Mouse (Mus musculus): ENCODE data around the gene Defb22. TPM values are rescaled to one million over a fixed set of nuclear protein-coding genes. Genes with fewer than 3 reads are reported as not detected.

Gene Defb22
- polyA plus RNA-seq, 2 experiments = not detected

GRCm38 (mm10) chr2:152500204-152500862, 10.4 kb upstream of the Defb22 start:
- H3K27me3 ChIP-seq (ENCODE audit: control insufficient read depth, insufficient read depth, low read length) = no peaks in the 10 kb centered on the region
- H3K27ac ChIP-seq (replicated peaks; ENCODE audit: low read depth, low read length) = no peak overlapping the region
- H3K4me3 ChIP-seq (replicated peaks; ENCODE audit: low read length) = no peak overlapping the region
- DNase-seq (ENCODE audit: low spot score) = no peak
- TF ChIP-seq POLR2A (IDR thresholded peaks at IDR 0.05; ENCODE audit: borderline replicate concordance, extremely low read depth, insufficient read depth, insufficient read length) = no peak
- no peak overlapping the region for H3K4me2 ChIP-seq (replicated peaks; ENCODE audit: low read depth, low read length, severe bottlenecking)
- 71% methylated on average over 7 of the region's 7 CpGs for WGBS
- H3K9ac ChIP-seq (ENCODE audit: low read depth, low read length, severe bottlenecking) = no peak overlapping the region
- no peak for ATAC-seq (ENCODE audit: low FRiP score, low read depth)
- no peaks in the 10 kb centered on the region for H3K9me3 ChIP-seq (ENCODE audit: control insufficient read depth, low read length)
- no peaks in the 10 kb centered on the region for H3K36me3 ChIP-seq (ENCODE audit: control insufficient read depth, insufficient read depth, low read length)
- H3K4me1 ChIP-seq (ENCODE audit: control insufficient read depth, insufficient read depth, low read length) = no peaks in the 10 kb centered on the region

- no peak for TF ChIP-seq POLR2A (IDR thresholded peaks at IDR 0.05; ENCODE audit: borderline replicate concordance, extremely low read depth, insufficient read depth, insufficient read length)
- no peak overlapping the region for H3K27ac ChIP-seq (replicated peaks; ENCODE audit: low read depth, low read length)
- H3K36me3 ChIP-seq (ENCODE audit: control insufficient read depth, insufficient read depth, low read length) = no peaks in the 10 kb centered on the region
- no peak overlapping the region for H3K4me3 ChIP-seq (replicated peaks; ENCODE audit: low read length)
- H3K9me3 ChIP-seq (ENCODE audit: control insufficient read depth, low read length) = no peaks in the 10 kb centered on the region
- DNase-seq (ENCODE audit: low spot score) (no peak), ATAC-seq (ENCODE audit: low FRiP score, low read depth) (no peak)
- no peak overlapping the region for H3K4me2 ChIP-seq (replicated peaks; ENCODE audit: low read depth, low read length, severe bottlenecking)
- no peaks in the 10 kb centered on the region for H3K27me3 ChIP-seq (ENCODE audit: control insufficient read depth, insufficient read depth, low read length)
- no peaks in the 10 kb centered on the region for H3K4me1 ChIP-seq (ENCODE audit: control insufficient read depth, insufficient read depth, low read length)
- no peak overlapping the region for H3K9ac ChIP-seq (ENCODE audit: low read depth, low read length, severe bottlenecking)
- 62% methylated on average over 6 of the region's 6 CpGs for WGBS
Observed at GRCm38 (mm10) chr2:152498020-152498419, 8.1 kb upstream of the Defb22 start.

- no peaks in the 10 kb centered on the region for H3K36me3 ChIP-seq (ENCODE audit: control insufficient read depth, insufficient read depth, low read length)
- no peaks in the 10 kb centered on the region for H3K4me1 ChIP-seq (ENCODE audit: control insufficient read depth, insufficient read depth, low read length)
- H3K4me2 ChIP-seq (replicated peaks; ENCODE audit: low read depth, low read length, severe bottlenecking) = no peak overlapping the region
- 69% methylated on average over 6 of the region's 6 CpGs for WGBS
- H3K27me3 ChIP-seq (ENCODE audit: control insufficient read depth, insufficient read depth, low read length) = no peaks in the 10 kb centered on the region
- no peak for ATAC-seq (ENCODE audit: low FRiP score, low read depth)
- H3K4me3 ChIP-seq (replicated peaks; ENCODE audit: low read length) = no peak overlapping the region
- no peak overlapping the region for H3K9ac ChIP-seq (ENCODE audit: low read depth, low read length, severe bottlenecking)
- no peak overlapping the region for H3K27ac ChIP-seq (replicated peaks; ENCODE audit: low read depth, low read length)
- no peaks in the 10 kb centered on the region for H3K9me3 ChIP-seq (ENCODE audit: control insufficient read depth, low read length)
- no peak for DNase-seq (ENCODE audit: low spot score)
- TF ChIP-seq POLR2A (IDR thresholded peaks at IDR 0.05; ENCODE audit: borderline replicate concordance, extremely low read depth, insufficient read depth, insufficient read length) = no peak
Observed at GRCm38 (mm10) chr2:152493151-152493550, 3.2 kb upstream of the Defb22 start.

GRCm38 (mm10) chr2:152487024-152487423, 2.9 kb downstream of the Defb22 start:
- WGBS = 63% methylated on average over 2 of the region's 2 CpGs
- ATAC-seq (ENCODE audit: low FRiP score, low read depth) = no peak
- Histone ChIP-seq H3K4me1 (ENCODE audit: control insufficient read depth, insufficient read depth, low read length) (no peaks in the 10 kb centered on the region), H3K36me3 (ENCODE audit: control insufficient read depth, insufficient read depth, low read length) (no peaks in the 10 kb centered on the region), H3K9me3 (ENCODE audit: control insufficient read depth, low read length) (no peaks in the 10 kb centered on the region), H3K27me3 (ENCODE audit: control insufficient read depth, insufficient read depth, low read length) (no peaks in the 10 kb centered on the region), H3K9ac (ENCODE audit: low read depth, low read length, severe bottlenecking) (no peak overlapping the region), H3K4me3 (replicated peaks; ENCODE audit: low read length) (no peak overlapping the region), H3K4me2 (replicated peaks; ENCODE audit: low read depth, low read length, severe bottlenecking) (no peak overlapping the region), H3K27ac (replicated peaks; ENCODE audit: low read depth, low read length) (no peak overlapping the region)
- no peak for TF ChIP-seq POLR2A (IDR thresholded peaks at IDR 0.05; ENCODE audit: borderline replicate concordance, extremely low read depth, insufficient read depth, insufficient read length)
- no peak for DNase-seq (ENCODE audit: low spot score)

DNA sequence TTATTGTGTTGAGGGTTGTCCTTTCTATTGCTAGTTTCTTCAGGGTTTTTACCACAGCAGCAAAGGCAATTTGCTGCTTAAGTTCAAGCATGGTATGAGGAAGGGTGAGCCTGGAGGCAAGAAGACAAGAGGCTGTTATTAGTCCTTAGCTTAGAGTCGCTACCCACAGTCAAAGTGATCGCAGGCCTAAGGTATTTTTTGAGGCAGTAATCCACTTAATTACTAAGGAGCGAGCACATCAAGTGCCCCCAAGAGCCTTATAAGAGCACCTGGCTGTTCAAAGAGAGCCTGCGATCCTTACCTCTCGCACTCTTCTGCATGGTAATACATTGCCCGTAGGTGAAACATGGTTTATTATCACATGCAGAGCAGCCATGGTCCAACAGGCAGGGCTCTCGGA, 8.2 kb downstream of the Defb22 start:
- H3K4me3 ChIP-seq (replicated peaks; ENCODE audit: low read length) = no peak overlapping the region
- H3K9ac ChIP-seq (ENCODE audit: low read depth, low read length, severe bottlenecking) = no peak overlapping the region
- H3K36me3 ChIP-seq (ENCODE audit: control insufficient read depth, insufficient read depth, low read length) = no peaks in the 10 kb centered on the region
- H3K27ac ChIP-seq (replicated peaks; ENCODE audit: low read depth, low read length) = no peak overlapping the region
- ATAC-seq (ENCODE audit: low FRiP score, low read depth) (no peak), DNase-seq (ENCODE audit: low spot score) (no peak)
- H3K9me3 ChIP-seq (ENCODE audit: control insufficient read depth, low read length) = no peaks in the 10 kb centered on the region
- H3K4me2 ChIP-seq (replicated peaks; ENCODE audit: low read depth, low read length, severe bottlenecking) = no peak overlapping the region
- no peak for TF ChIP-seq POLR2A (IDR thresholded peaks at IDR 0.05; ENCODE audit: borderline replicate concordance, extremely low read depth, insufficient read depth, insufficient read length)
- no peaks in the 10 kb centered on the region for H3K27me3 ChIP-seq (ENCODE audit: control insufficient read depth, insufficient read depth, low read length)
- 61% methylated on average over 7 of the region's 7 CpGs for WGBS
- no peaks in the 10 kb centered on the region for H3K4me1 ChIP-seq (ENCODE audit: control insufficient read depth, insufficient read depth, low read length)
